Mouse (Mus musculus) G1E (cell line): ENCODE results near the gene Dpagt1. TPM values are rescaled to one million over a fixed set of nuclear protein-coding genes. Genes with fewer than 3 reads are reported as not detected.

ENCODE experiments used
- ATAC-seq: 2 replicates; pipeline ENCODE4 v1.8.0; 2016; ENCODE audit warnings: mild to moderate bottlenecking; ENCODE audit not compliant: insufficient number of reproducible peaks, poor library complexity, low FRiP score, severe bottlenecking; ENCODE audit errors: extremely low read depth
- DNase-seq: peaks from one replicate; pipeline ENCODE4 v3.0.0; 2012; ENCODE audit warnings: low spot score
- H3K27me3 ChIP-seq: 2 replicates; pipeline ENCODE4 v1.6.1; 2012; ENCODE audit warnings: mild to moderate bottlenecking, low read length, inconsistent platforms; ENCODE audit not compliant: insufficient read depth
- H3K36me3 ChIP-seq: replicated peaks from 2 replicates; pipeline ENCODE3; 2012; ENCODE audit warnings: mild to moderate bottlenecking, inconsistent platforms
- H3K4me1 ChIP-seq: 2 replicates; pipeline ENCODE4 v1.6.1; 2012; ENCODE audit warnings: low read depth, low read length, inconsistent platforms, mixed read lengths; ENCODE audit not compliant: insufficient read depth
- H3K4me3 ChIP-seq: 2 replicates; pipeline ENCODE4 v1.5.1; 2012; ENCODE audit warnings: low read depth, mild to moderate bottlenecking, inconsistent platforms, low read length, moderate library complexity, mixed read lengths
- H3K9me3 ChIP-seq: replicated peaks from 2 replicates; pipeline ENCODE4 v1.6.1; 2012; ENCODE audit warnings: inconsistent platforms
- CTCF ChIP-seq: IDR thresholded peaks from 2 replicates; pipeline ENCODE4 v1.5.1; 2012; ENCODE audit warnings: low read depth, low read length, inconsistent platforms, mixed read lengths
- GATA1 ChIP-seq: IDR thresholded peaks from 2 replicates; pipeline ENCODE4 v1.6.1; 2012; ENCODE audit warnings: borderline replicate concordance, low read length, inconsistent platforms, mixed read lengths
- GATA2 ChIP-seq: IDR thresholded peaks from 2 replicates; pipeline ENCODE4 v1.6.1; 2012; ENCODE audit warnings: low read depth, low read length, inconsistent platforms, borderline replicate concordance
- POLR2AphosphoS5 ChIP-seq: IDR thresholded peaks from 2 replicates; pipeline ENCODE4 v1.6.1; 2012; ENCODE audit warnings: low read depth, low read length, inconsistent platforms; ENCODE audit not compliant: insufficient replicate concordance
- TAL1 ChIP-seq: conservative IDR thresholded peaks from 2 replicates; pipeline ENCODE4 v1.6.1; 2012; ENCODE audit warnings: low read depth, low read length, inconsistent platforms, mixed read lengths
- polyA plus RNA-seq: library from polyadenylated mRNA; stranded (reverse); fragments of >175 nt; gene quantifications from 2 replicates; pipeline ENCODE4 v1.2.3, GENCODE M21; 2012
- total RNA-seq, 2 experiments: library from RNA; stranded (forward) in 1 of 2; stranded (reverse) in 1 of 2; fragments of 200-1000 nt in 1 of 2; fragments of >200 nt in 1 of 2; fragmentation: Nextera tagmentation in 1 of 2; gene quantifications; 2 replicates each; pipeline ENCODE4 v1.2.3; 2014 to 2017

Gene Dpagt1
- total and polyA plus RNA-seq, 3 experiments, result 6.5 to 33.6 (median 12.3) TPM

DNA sequence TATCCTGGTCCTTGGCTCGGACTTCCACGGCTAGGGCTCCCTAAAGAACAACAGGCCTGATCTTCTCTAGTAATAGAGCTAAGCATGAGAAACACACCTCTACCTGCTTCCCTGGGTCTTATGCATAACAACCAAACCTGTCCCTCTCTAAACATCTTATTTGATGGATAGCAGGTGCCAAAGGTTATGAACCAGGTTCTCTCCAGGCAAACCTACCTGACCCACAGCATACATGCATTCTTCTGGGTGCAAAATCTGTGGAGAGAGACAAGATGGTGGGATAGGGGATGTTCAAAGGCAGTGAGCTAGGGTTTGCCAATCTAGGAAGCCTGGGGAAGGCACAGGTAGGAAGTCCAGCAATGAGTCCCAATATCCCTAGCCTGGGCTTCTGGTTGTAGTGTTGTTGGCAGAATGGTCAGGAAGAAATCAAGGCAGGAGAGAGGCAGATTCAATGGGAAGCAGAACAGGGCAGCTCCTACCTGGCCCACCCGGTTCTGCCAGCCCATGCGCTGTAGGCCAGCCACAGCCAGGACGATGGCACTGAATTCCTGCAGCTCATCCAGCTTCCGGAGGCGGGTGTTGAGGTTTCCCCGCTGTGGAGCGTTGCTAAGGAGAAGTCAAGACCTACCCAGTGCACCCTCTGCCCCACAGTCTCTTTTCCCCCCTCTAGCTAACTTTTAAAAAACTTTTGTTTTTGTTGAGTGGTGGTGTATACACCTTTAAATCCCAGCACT, 11.8 kb downstream of the Dpagt1 start:
- peaks cover 62% of the 10 kb centered on the region for H3K4me1 ChIP-seq
- H3K27me3 ChIP-seq, result no peaks in the 10 kb centered on the region
- H3K4me3 ChIP-seq, result peak overlapping the region; percentile 68; the same call in 1 of the 2 replicates
- peaks cover 83% of the 10 kb centered on the region for H3K36me3 ChIP-seq
- peaks cover 10% of the 10 kb centered on the region for H3K9me3 ChIP-seq
- ATAC-seq (no peak), DNase-seq (no peak)
- TF ChIP-seq CTCF (no peak), POLR2AphosphoS5 (peak; percentile 90)

DNA sequence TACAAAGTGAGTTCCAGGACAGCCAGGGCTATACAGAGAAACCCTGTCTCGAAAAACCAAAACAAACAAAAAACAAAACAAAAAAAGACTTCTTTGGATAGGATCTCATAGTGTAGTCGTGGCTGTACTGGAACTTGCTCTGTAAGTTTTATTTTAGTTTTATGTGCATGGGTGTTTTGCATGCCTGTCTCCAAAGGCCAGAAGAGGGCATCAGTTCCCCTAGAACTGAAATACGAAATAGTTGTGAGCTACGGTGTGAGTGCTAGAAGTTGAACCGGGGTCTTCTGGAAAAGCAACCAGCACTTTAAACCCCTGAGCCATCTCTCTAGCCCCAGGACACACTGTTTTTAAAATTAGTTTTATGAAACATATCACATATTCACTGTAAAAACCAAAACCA, 12.8 kb downstream of the Dpagt1 start:
- no peak for DNase-seq
- Histone ChIP-seq H3K4me1 (peaks cover 68% of the 10 kb centered on the region), H3K27me3 (no peaks in the 10 kb centered on the region), H3K9me3 (peaks cover 3% of the 10 kb centered on the region; the same call in 1 of the 2 replicates), H3K36me3 (peaks cover 75% of the 10 kb centered on the region), H3K4me3 (no peak overlapping the region)
- no peak for ATAC-seq
- TF ChIP-seq GATA2 (no peak), POLR2AphosphoS5 (no peak), TAL1 (no peak), CTCF (no peak), GATA1 (no peak)

DNA sequence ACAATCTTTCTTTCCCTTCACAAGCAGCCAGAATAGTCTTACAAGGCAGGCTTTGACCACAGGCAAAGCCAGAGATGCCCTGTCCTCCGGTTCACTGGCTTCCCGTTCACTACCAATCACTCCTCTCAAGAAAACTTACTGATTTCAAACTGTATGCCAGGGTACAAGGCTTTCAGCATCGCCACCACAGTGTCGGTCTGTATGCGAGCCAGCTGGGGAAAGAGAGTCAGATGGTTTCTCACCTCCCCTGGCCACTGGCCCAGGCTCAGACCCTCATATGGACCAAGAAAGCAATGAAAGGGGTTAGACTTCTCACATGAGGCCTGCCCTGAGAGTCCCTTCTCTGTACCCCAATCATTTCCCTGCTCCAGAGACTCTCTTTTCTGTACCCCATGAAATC, 15.7 kb downstream of the Dpagt1 start:
- H3K4me3 ChIP-seq, result peak overlapping the region; percentile 85
- H3K36me3 ChIP-seq, result peaks cover 74% of the 10 kb centered on the region
- ATAC-seq (no peak), DNase-seq (no peak)
- no peaks in the 10 kb centered on the region for H3K27me3 ChIP-seq
- TF ChIP-seq CTCF (no peak), GATA1 (no peak), POLR2AphosphoS5 (no peak), GATA2 (no peak), TAL1 (no peak)
- H3K4me1 ChIP-seq, result peaks cover 75% of the 10 kb centered on the region
- H3K9me3 ChIP-seq, result no peaks in the 10 kb centered on the region

DNA sequence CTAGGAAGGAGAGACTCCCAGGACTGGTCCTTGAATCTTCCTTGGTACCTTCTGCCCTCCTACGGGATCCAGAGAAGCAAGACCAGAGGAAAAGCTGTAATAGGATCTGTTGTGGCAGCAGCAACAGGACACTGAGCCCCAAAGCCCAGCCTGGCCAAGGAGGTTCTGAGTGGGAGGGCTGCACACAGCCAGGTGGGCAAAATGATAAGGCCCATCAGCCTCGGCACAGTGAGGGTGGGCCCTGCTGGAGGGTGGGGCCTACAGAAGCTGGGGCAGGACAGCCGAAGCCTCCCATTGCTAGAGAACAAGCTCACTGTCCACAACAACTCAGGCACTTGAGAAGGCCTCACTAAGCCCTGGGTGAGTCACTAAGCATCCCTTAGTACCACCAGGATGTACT, 16.4 kb downstream of the Dpagt1 start:
- Histone ChIP-seq H3K27me3 (no peaks in the 10 kb centered on the region), H3K4me3 (peak overlapping the region; percentile 85), H3K9me3 (no peaks in the 10 kb centered on the region), H3K4me1 (peaks cover 69% of the 10 kb centered on the region), H3K36me3 (peaks cover 74% of the 10 kb centered on the region)
- ATAC-seq (peak; percentile 57), DNase-seq (peak; percentile 75)
- TF ChIP-seq GATA2, result no peak
- TF ChIP-seq TAL1, result peak; percentile 89

DNA sequence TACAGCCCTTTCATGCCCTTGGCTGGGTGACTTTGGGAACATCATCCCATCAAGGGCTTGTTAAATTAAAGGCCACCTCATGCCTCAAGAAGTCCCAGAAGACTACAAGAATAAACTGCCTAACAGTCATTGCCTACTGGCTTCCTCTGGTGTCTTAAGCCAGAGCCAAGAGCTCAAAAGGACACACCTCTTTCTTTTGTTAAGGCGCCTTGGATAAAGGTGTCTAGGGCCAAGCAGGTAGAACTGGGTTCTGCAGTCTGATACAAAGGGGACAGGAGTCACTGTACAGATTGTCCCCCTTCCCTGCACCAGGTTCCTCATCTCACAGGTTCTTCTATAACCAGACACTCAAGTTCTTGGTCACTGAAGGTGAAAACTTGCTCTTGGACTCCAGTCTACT, 16.8 kb downstream of the Dpagt1 start:
- H3K27me3 ChIP-seq, result no peaks in the 10 kb centered on the region
- DNase-seq (no peak), ATAC-seq (no peak)
- TF ChIP-seq TAL1 (no peak), POLR2AphosphoS5 (no peak), CTCF (no peak), GATA1 (no peak), GATA2 (no peak)
- peak overlapping the region; percentile 85 for H3K4me3 ChIP-seq
- H3K9me3 ChIP-seq, result no peaks in the 10 kb centered on the region
- H3K36me3 ChIP-seq, result peaks cover 74% of the 10 kb centered on the region
- H3K4me1 ChIP-seq, result peaks cover 69% of the 10 kb centered on the region

DNA sequence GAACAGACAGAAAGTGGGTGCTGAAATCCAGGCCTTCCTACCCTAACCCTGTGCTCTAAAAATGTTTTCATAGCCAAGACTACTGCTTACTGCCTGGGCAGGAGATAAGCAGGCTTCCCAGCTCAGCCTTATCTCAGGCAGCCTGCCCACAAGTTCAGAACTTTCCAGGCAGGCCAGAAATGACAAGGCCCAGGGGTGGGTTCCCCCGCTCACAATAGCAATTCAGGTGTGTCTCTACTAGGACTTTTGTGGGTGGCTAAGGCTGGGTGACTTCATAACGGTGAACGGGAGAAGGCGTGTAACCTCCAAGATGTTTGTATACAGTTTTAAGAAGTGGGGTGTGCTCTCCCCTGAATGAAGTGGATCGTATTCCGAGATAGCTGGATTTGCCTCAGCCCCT, 17.5 kb downstream of the Dpagt1 start:
- no peaks in the 10 kb centered on the region for H3K9me3 ChIP-seq

More for the DNA sequence above, 17.5 kb downstream of the Dpagt1 start:
- Histone ChIP-seq H3K36me3 (peaks cover 75% of the 10 kb centered on the region), H3K4me1 (peaks cover 70% of the 10 kb centered on the region), H3K4me3 (peak overlapping the region; percentile 85), H3K27me3 (no peaks in the 10 kb centered on the region)
- TF ChIP-seq TAL1 (peak; percentile 87), GATA1 (no peak)
- DNase-seq (peak; percentile 63), ATAC-seq (peak; percentile 60)
